Mouse (Mus musculus): Measurements from ENCODE around the gene Pml. TPM values are rescaled to one million over a fixed set of nuclear protein-coding genes. Genes with fewer than 3 reads are reported as not detected.

Gene Pml
- polyA plus RNA-seq (2012; rRNA removed; ENCODE audit: low replicate concordance) = 25.0 and 40.9 TPM in 2 replicates

DNA sequence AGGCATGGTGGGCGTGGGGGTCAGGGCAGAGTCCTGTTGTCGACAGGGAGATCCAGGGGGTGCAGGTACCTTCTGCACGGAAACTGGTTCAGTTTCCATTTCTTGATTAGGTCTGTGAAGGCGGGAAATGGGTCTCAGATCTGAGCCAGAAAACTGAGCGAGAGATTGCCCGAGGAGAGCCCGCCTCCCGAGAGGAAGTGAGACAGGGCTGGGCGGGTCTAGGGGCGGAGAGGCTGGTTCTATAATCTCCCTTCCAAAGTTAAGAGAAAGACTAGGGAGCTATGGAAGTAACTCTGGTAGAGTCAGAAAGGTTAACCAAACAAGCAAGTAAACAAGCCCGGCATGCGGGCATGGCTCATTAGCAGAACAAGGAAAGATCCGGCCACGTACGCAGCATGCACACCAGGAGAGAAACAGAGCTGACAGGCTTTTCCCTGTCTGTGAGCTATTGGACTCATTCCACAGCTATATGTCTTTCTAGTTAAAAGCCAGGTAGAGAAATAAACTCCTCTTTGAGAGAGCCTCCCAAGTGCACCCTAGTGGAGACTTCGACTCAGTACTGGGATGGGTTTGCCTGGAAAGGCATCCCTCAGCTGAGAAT, at the start of gene Pml:
Gene Pml, minus strand, starts transcription at position 195 of the 601 bp plus-strand sequence.

DNA sequence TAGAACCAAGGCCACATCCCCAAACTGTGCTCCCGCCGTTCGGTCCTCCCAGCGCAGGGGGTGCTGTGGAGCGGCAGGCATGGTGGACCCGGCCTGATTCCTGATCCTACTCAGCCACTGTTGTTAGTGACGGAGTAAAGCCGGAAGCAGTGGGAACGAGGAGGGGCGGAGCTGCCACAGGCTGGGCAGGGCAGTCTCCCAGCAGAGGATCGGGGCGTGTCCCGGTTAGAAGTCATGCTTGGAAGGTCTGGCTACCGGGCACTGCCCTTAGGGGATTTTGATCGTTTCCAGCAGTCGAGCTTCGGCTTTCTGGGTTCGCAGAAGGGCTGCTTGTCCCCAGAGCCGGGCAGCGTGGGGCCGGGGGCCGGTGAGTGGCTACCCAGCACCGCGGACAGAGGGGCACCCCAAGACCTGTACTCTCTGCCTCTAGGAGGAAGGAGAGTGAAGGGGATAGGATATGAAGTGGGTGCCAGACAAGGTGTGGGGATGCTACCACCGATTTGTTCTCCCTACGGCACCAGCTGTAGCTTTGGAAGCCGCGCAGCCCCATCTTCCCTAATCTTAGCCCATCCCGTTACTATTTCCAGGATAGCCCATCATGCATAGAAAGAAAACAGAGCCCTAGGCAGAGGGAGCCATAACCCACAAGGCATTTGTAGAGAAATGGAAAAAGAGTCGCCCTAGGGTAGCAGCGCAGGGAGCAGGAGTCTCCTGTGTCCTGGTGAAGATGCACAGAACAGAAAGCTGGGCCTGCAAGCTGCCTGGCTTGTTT, 3.6 kb upstream of the Pml start, which contains the start of gene Stoml1:
Gene Stoml1, plus strand, starts transcription at position 132 of the 772 bp plus-strand sequence.

GRCm38 (mm10) chr9:58203516-58204447, 45.8 kb downstream of the Pml start, which contains the start of the genes Islr and Islr2:
Gene Islr (minus strand): TSS chr9:58204306.
Gene Islr2 (minus strand): TSS chr9:58204319.

Other genes with a start within 250 kb of the Pml start
- gene Cyp11a1, start 243.4 kb downstream of the Pml start, polyA plus RNA-seq (2012; rRNA removed; ENCODE audit: low replicate concordance) = 0.14 and 0.49 TPM in 2 replicates
- 0.06 and 110 TPM in 2 replicates for gene Stra6, start 186.0 kb downstream of the Pml start, polyA plus RNA-seq (2012; rRNA removed; ENCODE audit: low replicate concordance)
- 1.1 TPM in 1 of 2 replicates, not detected in the other for gene Ccdc33, start 131.0 kb downstream of the Pml start, polyA plus RNA-seq (2012; rRNA removed; ENCODE audit: low replicate concordance)
- gene Islr, start 45.5 kb downstream of the Pml start, polyA plus RNA-seq (2012; rRNA removed; ENCODE audit: low replicate concordance) = 231 and 539 TPM in 2 replicates
- gene Islr2, start 45.5 kb downstream of the Pml start, polyA plus RNA-seq (2012; rRNA removed; ENCODE audit: low replicate concordance) = 4.6 and 8.8 TPM in 2 replicates
- 49.1 and 58.5 TPM in 2 replicates for gene Stoml1, start 3.4 kb upstream of the Pml start, polyA plus RNA-seq (2012; rRNA removed; ENCODE audit: low replicate concordance)
- 130 and 187 TPM in 2 replicates for gene Loxl1, start 63.4 kb upstream of the Pml start, polyA plus RNA-seq (2012; rRNA removed; ENCODE audit: low replicate concordance)
- not detected in 2 replicates for gene Tbc1d21, start 120.7 kb upstream of the Pml start, polyA plus RNA-seq (2012; rRNA removed; ENCODE audit: low replicate concordance)
- gene Insyn1, start 238.8 kb upstream of the Pml start, polyA plus RNA-seq (2012; rRNA removed; ENCODE audit: low replicate concordance) = 10.7 and 29.9 TPM in 2 replicates